Comparison of ENCODE assay signal across 9 mouse cellular contexts in genomic region chr7:101465850-101466580, GRCm38 (mm10). TPM values are rescaled to one million over a fixed set of nuclear protein-coding genes. Genes with fewer than 3 reads are reported as not detected.
DNase-seq lines count a peak whose midpoint lies in the region; ATAC-seq lines count a peak whose summit lies in the region.
"Had no signal": no experiment of that assay in that cellular context is flagged by ENCODE, and none has a peak within 500 bp of the region (broad histone marks: within the 10 kb centered on the region; RNA-seq: fewer than 3 reads in every experiment).

No protein-coding gene starts in this region.

- no peaks in the 10 kb centered on the region for H3K27me3 ChIP-seq in midbrain, embryonic 10.5 days (ENCODE audit: low read depth, poor library complexity, severe bottlenecking)
- no peaks in the 10 kb centered on the region for H3K27me3 ChIP-seq in midbrain, embryonic 11.5 days (ENCODE audit: control insufficient read depth, insufficient read depth, low read length)
- no peaks in the 10 kb centered on the region; the same call in 1 of the 2 replicates for H3K27me3 ChIP-seq in heart, embryonic 16.5 days (ENCODE audit: control insufficient read depth, insufficient read depth, low read length)
- no peaks in the 10 kb centered on the region for H3K27me3 ChIP-seq in liver, embryonic 13.5 days
- H3K27me3 ChIP-seq: embryonic facial prominence, embryonic 15.5 days had no signal

- H3K4me1 ChIP-seq in midbrain, embryonic 10.5 days = peaks cover 22% of the 10 kb centered on the region
- H3K4me1 ChIP-seq in midbrain, embryonic 11.5 days (ENCODE audit: control insufficient read depth, insufficient read depth, low read length) = no peaks in the 10 kb centered on the region
- H3K4me1 ChIP-seq in heart, embryonic 16.5 days (ENCODE audit: control insufficient read depth, insufficient read depth, low read length) = peaks cover 50% of the 10 kb centered on the region
- H3K4me1 ChIP-seq in liver, embryonic 13.5 days (replicated peaks) = peaks cover 13% of the 10 kb centered on the region

- ATAC-seq in midbrain, embryonic 11.5 days (ENCODE audit: low FRiP score) = no peak
- ATAC-seq in heart, embryonic 16.5 days (replicated peaks; ENCODE audit: extremely low read depth, insufficient read depth, low FRiP score) = 0 out of 2 replicates have a peak, but pooled peaks have one; percentile 18
- ATAC-seq in liver, embryonic 13.5 days (ENCODE audit: low read depth) = no peak

- no peaks in the 10 kb centered on the region for H3K36me3 ChIP-seq in midbrain, embryonic 10.5 days
- no peaks in the 10 kb centered on the region for H3K36me3 ChIP-seq in midbrain, embryonic 11.5 days (ENCODE audit: control insufficient read depth, insufficient read depth, low read length)
- no peaks in the 10 kb centered on the region for H3K36me3 ChIP-seq in heart, embryonic 16.5 days (ENCODE audit: control insufficient read depth, insufficient read depth)
- H3K36me3 ChIP-seq in liver, embryonic 13.5 days = no peaks in the 10 kb centered on the region
- H3K36me3 ChIP-seq: embryonic facial prominence, embryonic 15.5 days had no signal

- no peak overlapping the region for H3K4me3 ChIP-seq in midbrain, embryonic 10.5 days
- H3K4me3 ChIP-seq in midbrain, embryonic 11.5 days (ENCODE audit: low read depth, low read length) = no peak overlapping the region
- no peak overlapping the region for H3K4me3 ChIP-seq in heart, embryonic 16.5 days (ENCODE audit: low read length)
- H3K4me3 ChIP-seq in liver, embryonic 13.5 days (replicated peaks) = no peak overlapping the region
- H3K4me3 ChIP-seq: embryonic facial prominence, embryonic 15.5 days had no signal

- no peak overlapping the region for H3K4me2 ChIP-seq in midbrain, embryonic 11.5 days
- H3K4me2 ChIP-seq in heart, embryonic 16.5 days (ENCODE audit: low read depth, low read length) = no peak overlapping the region
- H3K4me2 ChIP-seq in liver, embryonic 13.5 days = no peak overlapping the region
- H3K4me2 ChIP-seq: embryonic facial prominence, embryonic 15.5 days had no signal

- DNase-seq in midbrain, embryonic 10.5 days (ENCODE audit: low spot score) = no peak
- DNase-seq in midbrain, embryonic 11.5 days (ENCODE audit: low spot score, missing footprints) = no peak
- no peak for DNase-seq in liver, embryonic 13.5 days
- peak; percentile 79 to 81 for DNase-seq in spleen, postnatal 36 days (ENCODE audit: low spot score in 2 of 2)
- no peak for DNase-seq in layer of hippocampus, postnatal 36 days
- no peak for DNase-seq in layer of hippocampus, adult 9-10 months (ENCODE audit: low spot score)
- DNase-seq in thymus, postnatal 0 days (ENCODE audit: low spot score) = no peak

- H3K9ac ChIP-seq in midbrain, embryonic 11.5 days (ENCODE audit: low read length) = no peak overlapping the region
- no peak overlapping the region for H3K9ac ChIP-seq in heart, embryonic 16.5 days (ENCODE audit: low read length)
- H3K9ac ChIP-seq in liver, embryonic 13.5 days = no peak overlapping the region
- H3K9ac ChIP-seq: embryonic facial prominence, embryonic 15.5 days had no signal

- no peaks in the 10 kb centered on the region for H3K9me3 ChIP-seq in midbrain, embryonic 10.5 days (replicated peaks)
- H3K9me3 ChIP-seq in midbrain, embryonic 11.5 days (ENCODE audit: control insufficient read depth, low read length) = no peaks in the 10 kb centered on the region
- no peaks in the 10 kb centered on the region for H3K9me3 ChIP-seq in heart, embryonic 16.5 days (replicated peaks; ENCODE audit: control insufficient read depth, low read length)
- no peaks in the 10 kb centered on the region for H3K9me3 ChIP-seq in liver, embryonic 13.5 days (replicated peaks)
- H3K9me3 ChIP-seq: embryonic facial prominence, embryonic 15.5 days had no signal

- 83% methylated on average over 8 of the region's 8 CpGs for WGBS in midbrain, embryonic 10.5 days
- WGBS in midbrain, embryonic 11.5 days = 86% methylated on average over 8 of the region's 8 CpGs
- WGBS in heart, embryonic 16.5 days = 67% methylated on average over 8 of the region's 8 CpGs
- WGBS in liver, embryonic 13.5 days (ENCODE audit: insufficient replicate concordance) = 32% methylated on average over 8 of the region's 8 CpGs

- peak overlapping the region; percentile 59; the same call in 1 of the 2 replicates for H3K27ac ChIP-seq in midbrain, embryonic 10.5 days (replicated peaks)
- no peak overlapping the region for H3K27ac ChIP-seq in midbrain, embryonic 11.5 days (ENCODE audit: low read depth, low read length)
- peak overlapping the region; percentile 54 for H3K27ac ChIP-seq in heart, embryonic 16.5 days (ENCODE audit: low read length)
- H3K27ac ChIP-seq in liver, embryonic 13.5 days = peak overlapping the region; percentile 32; the same call in 1 of the 2 replicates
- H3K27ac ChIP-seq: embryonic facial prominence, embryonic 15.5 days had no signal

RNA-seq across cellular contexts. Expression of gene Pde2a, which starts 44.5 kb away (rescaled TPM):
- polyA plus RNA-seq in midbrain, embryonic 10.5 days (2016; fragmentation: Nextera tagmentation; extraction: Ambion mirVana) = 11.9 and 13.4 TPM in 2 replicates
- 11.1 and 13.0 TPM in 2 replicates for polyA plus RNA-seq in midbrain, embryonic 11.5 days (2014; fragmentation: Nextera tagmentation; extraction: Ambion mirVana)
- 12.7 and 21.1 TPM in 2 replicates for polyA plus RNA-seq in heart, embryonic 16.5 days (2015; fragmentation: Nextera tagmentation; extraction: Ambion mirVana)
- polyA plus RNA-seq in liver, embryonic 13.5 days (2015; fragmentation: Nextera tagmentation; extraction: Ambion mirVana) = 4.0 and 6.7 TPM in 2 replicates
- 100 to 1,000 TPM; 300 to 301 TPM for total RNA-seq in layer of hippocampus, postnatal 36 days (2021)
- 5.7 and 7.9 TPM in 2 replicates for polyA plus RNA-seq in thymus, postnatal 0 days (2015; fragmentation: Nextera tagmentation; extraction: Ambion mirVana)

RNA-seq across cellular contexts. Expression of gene Gm45837, which starts 55.3 kb away (rescaled TPM):
- 3.0 TPM in 1 of 2 replicates, not detected in the other for polyA plus RNA-seq in midbrain, embryonic 10.5 days (2016; fragmentation: Nextera tagmentation; extraction: Ambion mirVana)
- polyA plus RNA-seq in midbrain, embryonic 11.5 days (2014; fragmentation: Nextera tagmentation; extraction: Ambion mirVana) = not detected in 2 replicates
- 2.0 and 7.8 TPM in 2 replicates for polyA plus RNA-seq in heart, embryonic 16.5 days (2015; fragmentation: Nextera tagmentation; extraction: Ambion mirVana)
- polyA plus RNA-seq in liver, embryonic 13.5 days (2015; fragmentation: Nextera tagmentation; extraction: Ambion mirVana) = 0.31 and 3.1 TPM in 2 replicates
- total RNA-seq in layer of hippocampus, postnatal 36 days (2021) = 1 to 10 TPM in 1 of 2 experiments, not detected in 1; 3.0 TPM
- polyA plus RNA-seq in thymus, postnatal 0 days (2015; fragmentation: Nextera tagmentation; extraction: Ambion mirVana) = 1.1 TPM in 1 of 2 replicates, not detected in the other

Comparison
In these comparisons a context has a peak if more than half of its experiments do, and no peak if none do; other contexts are left out.
1. DNase-seq: peak in spleen, postnatal 36 days (2 of 2); none in midbrain, embryonic 10.5 days (single experiment), midbrain, embryonic 11.5 days (single experiment), liver, embryonic 13.5 days (single experiment), layer of hippocampus, postnatal 36 days (0 of 2), layer of hippocampus, adult 9-10 months (single experiment) and thymus, postnatal 0 days (single experiment).